Mouse (Mus musculus) MEL (cell line): Measurements from ENCODE around the gene Ubc. TPM values are rescaled to one million over a fixed set of nuclear protein-coding genes. Genes with fewer than 3 reads are reported as not detected.

ENCODE experiments used
- DNase-seq: peaks from one replicate; pipeline ENCODE4 v3.0.0; 2011; ENCODE audit warnings: low read depth, low spot score
- H3K27ac ChIP-seq: 2 replicates; pipeline ENCODE4 v1.5.1; 2012; ENCODE audit warnings: low read depth, mild to moderate bottlenecking, control low read depth, low read length, moderate library complexity; ENCODE audit not compliant: control insufficient read depth
- H3K27me3 ChIP-seq, 2 experiments: fragments of 150-350 bp in 1 of 2; sonication (generic) in 1 of 2; 2 replicates each; pipeline ENCODE4 v1.6.1; 2012; ENCODE audit warnings: low read length in 2 of 2, mild to moderate bottlenecking in 2 of 2, improper control_type of control experiment in 1 of 2, moderate library complexity in 1 of 2; ENCODE audit not compliant: insufficient read depth in 2 of 2, control insufficient read depth in 1 of 2
- H3K36me3 ChIP-seq, 2 experiments: 2 replicates each; pipeline ENCODE4 v1.6.1; 2012 to 2014; ENCODE audit warnings: low read length in 2 of 2, improper control_type of control experiment in 1 of 2, inconsistent platforms in 1 of 2, mild to moderate bottlenecking in 1 of 2; ENCODE audit not compliant: insufficient read depth in 2 of 2, control insufficient read depth in 1 of 2
- H3K4me1 ChIP-seq, 2 experiments: fragments of 150-350 bp in 1 of 2; sonication (generic) in 1 of 2; 2 replicates each; pipeline ENCODE4 v1.6.1; 2012; ENCODE audit warnings: low read length in 2 of 2, improper control_type of control experiment in 1 of 2, mild to moderate bottlenecking in 1 of 2; ENCODE audit not compliant: insufficient read depth in 2 of 2, control insufficient read depth in 1 of 2
- H3K4me3 ChIP-seq, 2 experiments: fragments of 150-350 bp in 1 of 2; sonication (generic) in 1 of 2; 2 replicates each; pipeline ENCODE4 v1.5.1; 2012; ENCODE audit warnings: low read depth in 2 of 2, low read length in 2 of 2, mild to moderate bottlenecking in 2 of 2, moderate library complexity in 2 of 2, control low read depth in 1 of 2, improper control_type of control experiment in 1 of 2; ENCODE audit not compliant: control insufficient read depth in 1 of 2, insufficient read depth in 1 of 2
- H3K79me2 ChIP-seq: 2 replicates; pipeline ENCODE4 v1.6.1; 2012; ENCODE audit warnings: mild to moderate bottlenecking, low read length, moderate library complexity; ENCODE audit not compliant: control insufficient read depth, poor library complexity, insufficient read depth
- H3K9ac ChIP-seq: 2 replicates; pipeline ENCODE4 v1.6.1; 2012; ENCODE audit warnings: low read depth, mild to moderate bottlenecking, control low read depth, low read length, moderate library complexity; ENCODE audit not compliant: control insufficient read depth, poor library complexity, severe bottlenecking
- H3K9me3 ChIP-seq: fragments of 150-350 bp; sonication (generic); replicated peaks from 2 replicates; pipeline ENCODE4 v1.6.1; 2012; ENCODE audit warnings: mild to moderate bottlenecking, low read length, improper control_type of control experiment, moderate library complexity; ENCODE audit not compliant: insufficient read depth
- BHLHE40 ChIP-seq: IDR thresholded peaks from 2 replicates; pipeline ENCODE4 v1.6.1; 2012; ENCODE audit warnings: low read depth, mild to moderate bottlenecking, inconsistent platforms, low read length, improper control_type of control experiment, borderline replicate concordance
- CHD1 ChIP-seq: IDR thresholded peaks from 2 replicates; pipeline ENCODE4 v1.6.1; 2012; ENCODE audit warnings: low read depth, mild to moderate bottlenecking, inconsistent platforms, low read length, improper control_type of control experiment
- CTCF ChIP-seq, 3 experiments: IDR thresholded peaks in 2 of 3; conservative IDR thresholded peaks in 1 of 3; 2 replicates each; pipeline ENCODE4 v1.5.1; 2011 to 2012; ENCODE audit warnings: low read length in 3 of 3, low read depth in 2 of 3, mild to moderate bottlenecking in 2 of 3, improper control_type of control experiment in 1 of 3, inconsistent platforms in 1 of 3, mixed read lengths in 1 of 3, moderate library complexity in 1 of 3; ENCODE audit not compliant: control insufficient read depth in 1 of 3, insufficient read depth in 1 of 3, poor library complexity in 1 of 3, severe bottlenecking in 1 of 3
- E2F4 ChIP-seq: IDR thresholded peaks from 2 replicates; pipeline ENCODE4 v1.6.1; 2011; ENCODE audit warnings: low read depth, low read length, improper control_type of control experiment, borderline replicate concordance
- ELF1 ChIP-seq: IDR thresholded peaks from 2 replicates; pipeline ENCODE4 v1.6.1; 2014; ENCODE audit warnings: low read depth, mild to moderate bottlenecking, inconsistent platforms, low read length, improper control_type of control experiment, moderate library complexity
- EP300 ChIP-seq, 2 experiments: IDR thresholded peaks; 2 replicates each; pipeline ENCODE4 v1.6.1; 2011; ENCODE audit warnings: improper control_type of control experiment in 2 of 2, low read length in 2 of 2, low read depth in 1 of 2, mild to moderate bottlenecking in 1 of 2
- ETS1 ChIP-seq: IDR thresholded peaks from 2 replicates; pipeline ENCODE4 v1.6.1; 2012; ENCODE audit warnings: low read depth, mild to moderate bottlenecking, inconsistent platforms, low read length, improper control_type of control experiment, moderate library complexity
- GABPA ChIP-seq: IDR thresholded peaks from 2 replicates; pipeline ENCODE4 v1.6.1; 2012; ENCODE audit warnings: low read depth, mild to moderate bottlenecking, inconsistent platforms, low read length, improper control_type of control experiment, moderate library complexity
- HCFC1 ChIP-seq: IDR thresholded peaks from 2 replicates; pipeline ENCODE4 v1.6.1; 2012; ENCODE audit warnings: low read depth, mild to moderate bottlenecking, inconsistent platforms, low read length, improper control_type of control experiment, moderate library complexity
- KAT2A ChIP-seq: conservative IDR thresholded peaks from 2 replicates; pipeline ENCODE4 v1.6.1; 2012; ENCODE audit warnings: low read depth, low read length, improper control_type of control experiment, inconsistent platforms
- MAX ChIP-seq: IDR thresholded peaks from 2 replicates; pipeline ENCODE4 v1.6.1; 2011; ENCODE audit warnings: low read length, improper control_type of control experiment
- MAZ ChIP-seq: IDR thresholded peaks from 2 replicates; pipeline ENCODE4 v1.6.1; 2012; ENCODE audit warnings: low read depth, mild to moderate bottlenecking, inconsistent platforms, low read length, improper control_type of control experiment
- MEF2A ChIP-seq: IDR thresholded peaks from 2 replicates; pipeline ENCODE4 v1.6.1; 2014; ENCODE audit warnings: low read depth, mild to moderate bottlenecking, inconsistent platforms, low read length, improper control_type of control experiment; ENCODE audit not compliant: poor library complexity, insufficient replicate concordance, severe bottlenecking; ENCODE audit errors: extremely low read depth
- MXI1 ChIP-seq: IDR thresholded peaks from 2 replicates; pipeline ENCODE4 v1.6.1; 2011; ENCODE audit warnings: mild to moderate bottlenecking, low read depth, low read length, improper control_type of control experiment
- MYC ChIP-seq: IDR thresholded peaks from 2 replicates; pipeline ENCODE4 v1.6.1; 2011; ENCODE audit warnings: low read depth, mild to moderate bottlenecking, low read length, improper control_type of control experiment, moderate library complexity
- NELFE ChIP-seq: IDR thresholded peaks from 2 replicates; pipeline ENCODE4 v1.6.1; 2011; ENCODE audit warnings: low read depth, low read length, improper control_type of control experiment
- NRF1 ChIP-seq: IDR thresholded peaks from 2 replicates; pipeline ENCODE4 v1.6.1; 2014; ENCODE audit warnings: low read depth, mild to moderate bottlenecking, inconsistent platforms, low read length, improper control_type of control experiment, moderate library complexity; ENCODE audit not compliant: poor library complexity, insufficient read depth, severe bottlenecking
- POLR2A ChIP-seq, 2 experiments: IDR thresholded peaks; 2 replicates each; pipeline ENCODE4 v1.6.1; 2011 to 2012; ENCODE audit warnings: low read length in 2 of 2, mild to moderate bottlenecking in 2 of 2, control low read depth in 1 of 2, improper control_type of control experiment in 1 of 2, low read depth in 1 of 2, moderate library complexity in 1 of 2; ENCODE audit not compliant: control insufficient read depth in 1 of 2, insufficient read depth in 1 of 2, poor library complexity in 1 of 2
- POLR2AphosphoS2 ChIP-seq: IDR thresholded peaks from 2 replicates; pipeline ENCODE4 v1.6.1; 2011; ENCODE audit warnings: low read length, improper control_type of control experiment
- RCOR1 ChIP-seq: IDR thresholded peaks from 2 replicates; pipeline ENCODE4 v1.6.1; 2012; ENCODE audit warnings: low read depth, mild to moderate bottlenecking, inconsistent platforms, low read length, improper control_type of control experiment
- SIN3A ChIP-seq: IDR thresholded peaks from 2 replicates; pipeline ENCODE4 v1.6.1; 2012; ENCODE audit warnings: low read length, improper control_type of control experiment, inconsistent platforms
- TBP ChIP-seq: IDR thresholded peaks from 2 replicates; pipeline ENCODE4 v1.8.0; 2011; ENCODE audit warnings: low read depth, low read length, improper control_type of control experiment
- TCF12 ChIP-seq: IDR thresholded peaks from 2 replicates; pipeline ENCODE4 v1.6.1; 2014; ENCODE audit warnings: low read depth, mild to moderate bottlenecking, inconsistent platforms, low read length, improper control_type of control experiment, moderate library complexity
- UBTF ChIP-seq: IDR thresholded peaks from 2 replicates; pipeline ENCODE4 v1.6.1; 2012; ENCODE audit warnings: low read depth, mild to moderate bottlenecking, inconsistent platforms, low read length, improper control_type of control experiment, moderate library complexity, borderline replicate concordance; ENCODE audit not compliant: insufficient read depth
- USF1 ChIP-seq: IDR thresholded peaks from 2 replicates; pipeline ENCODE4 v1.6.1; 2014; ENCODE audit warnings: low read depth, mild to moderate bottlenecking, inconsistent platforms, low read length, improper control_type of control experiment, moderate library complexity
- USF2 ChIP-seq, 2 experiments: IDR thresholded peaks; 2 replicates each; pipeline ENCODE4 v1.6.1; 2011 to 2012; ENCODE audit warnings: improper control_type of control experiment in 2 of 2, low read length in 2 of 2, borderline replicate concordance in 1 of 2, inconsistent platforms in 1 of 2, low read depth in 1 of 2, mild to moderate bottlenecking in 1 of 2; ENCODE audit not compliant: insufficient read depth in 1 of 2
- ZC3H11A ChIP-seq: IDR thresholded peaks from 2 replicates; pipeline ENCODE4 v1.6.1; 2012; ENCODE audit warnings: low read depth, mild to moderate bottlenecking, inconsistent platforms, low read length, improper control_type of control experiment
- ZKSCAN1 ChIP-seq: IDR thresholded peaks from 2 replicates; pipeline ENCODE4 v1.6.1; 2012; ENCODE audit warnings: low read depth, mild to moderate bottlenecking, inconsistent platforms, low read length, improper control_type of control experiment, moderate library complexity
- ZMIZ1 ChIP-seq: IDR thresholded peaks from 2 replicates; pipeline ENCODE4 v1.6.1; 2012; ENCODE audit warnings: low read depth, mild to moderate bottlenecking, inconsistent platforms, low read length, improper control_type of control experiment, moderate library complexity
- ZNF384 ChIP-seq: IDR thresholded peaks from 2 replicates; pipeline ENCODE4 v1.6.1; 2012; ENCODE audit warnings: low read depth, mild to moderate bottlenecking, inconsistent platforms, low read length, improper control_type of control experiment
- polyA plus RNA-seq, 2 experiments: library from polyadenylated mRNA; stranded (reverse) in 1 of 2; unstranded in 1 of 2; fragments of >175 nt in 1 of 2; fragments of >200 nt in 1 of 2; gene quantifications; 2 replicates each; pipeline versions ENCODE4 v1.2.1 to v1.2.4; 2012; ENCODE audit warnings: low replicate concordance in 2 of 2, low read depth in 1 of 2; ENCODE audit not compliant: insufficient read length in 2 of 2, insufficient read depth in 1 of 2, missing spikeins in 1 of 2
- total RNA-seq: library from RNA; depleted of rRNA; stranded (reverse); fragments of 300-350 nt; gene quantifications from 2 replicates; pipeline ENCODE4 v1.2.3, GENCODE M21; 2012

Gene Ubc
- total and polyA plus RNA-seq, 3 experiments = 113 to 1,075 (median 511) TPM

DNA sequence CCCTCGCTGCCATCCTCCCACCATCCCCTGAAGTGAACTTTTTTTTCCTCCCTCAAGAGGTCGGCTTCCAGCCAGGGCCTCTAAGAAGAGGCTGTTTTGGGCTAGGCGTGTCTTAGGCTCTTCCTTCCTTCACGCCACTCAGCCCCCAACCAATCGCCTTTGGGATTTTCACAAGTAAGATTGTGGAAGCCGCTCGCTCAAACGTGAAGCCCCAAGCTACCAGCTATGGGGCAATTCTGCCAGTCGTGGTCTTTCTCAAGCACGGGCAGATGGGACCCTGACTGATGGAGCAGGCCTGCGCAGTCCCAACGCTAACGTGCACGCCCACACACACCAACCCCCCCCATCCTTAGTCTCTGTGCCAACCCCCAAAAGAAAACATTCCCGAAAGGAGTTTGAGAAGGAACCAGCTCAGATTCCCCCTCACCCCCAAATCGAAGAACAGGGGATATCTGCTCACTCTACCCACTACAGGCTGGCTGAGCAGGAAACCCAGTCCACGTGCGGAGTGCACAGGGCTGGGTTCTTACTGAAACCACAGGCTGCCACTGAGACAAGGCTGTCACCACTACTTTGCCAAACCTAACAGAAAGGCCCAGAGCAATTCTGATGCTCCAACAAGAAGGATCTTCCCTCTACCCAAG lies 50.8 kb downstream of the Ubc start:
- peaks cover 3 to 9% of the 10 kb centered on the region in 2 experiments for H3K36me3 ChIP-seq
- no peaks in the 10 kb centered on the region for H3K27me3 ChIP-seq
- peaks cover 54% of the 10 kb centered on the region for H3K79me2 ChIP-seq
- H3K4me3 ChIP-seq = peak overlapping the region; percentile 68 to 85
- DNase-seq = peak; percentile 98
- H3K9me3 ChIP-seq = no peaks in the 10 kb centered on the region
- H3K9ac ChIP-seq = peak overlapping the region; percentile 74
- TF ChIP-seq POLR2A (IDR thresholded peaks at IDR 0.05; ENCODE audit: control insufficient read depth in 1 of 2, insufficient read depth in 1 of 2, low read depth in 1 of 2, low read length in 2 of 2, poor library complexity in 1 of 2) (peak in 1 of 2 experiments; percentile 70; a peak in 2 of 4 replicates), HCFC1 (peak; percentile 39; the same call in 1 of the 2 replicates), MAX (peak; percentile 72; the same call in 1 of the 2 replicates), MXI1 (peak; percentile 98), POLR2AphosphoS2 (peak; percentile 64), ZNF384 (peak; percentile 92), USF1 (peak; percentile 31; the same call in 1 of the 2 replicates), CHD1 (no peak), MYC (peak; percentile 75; the same call in 1 of the 2 replicates), NRF1 (peak; percentile 53; the same call in 1 of the 2 replicates), NELFE (peak; percentile 68), MAZ (0 out of 2 replicates have a peak, but pooled peaks have one; percentile 66), SIN3A (peak; percentile 81), ZC3H11A (no peak), BHLHE40 (0 out of 2 replicates have a peak, but pooled peaks have one; percentile 21), RCOR1 (no peak), KAT2A (peak; percentile 35; the same call in 1 of the 2 replicates), MEF2A (no peak), ETS1 (peak; percentile 28; the same call in 1 of the 2 replicates), TBP (peak; percentile 56), EP300 (IDR thresholded peaks at IDR 0.05; ENCODE audit: low read depth in 1 of 2, low read length in 2 of 2) (peak in 1 of 2 experiments; percentile 50; a peak in 2 of 4 replicates), ZMIZ1 (peak; percentile 61; the same call in 1 of the 2 replicates), UBTF (0 out of 2 replicates have a peak, but pooled peaks have one; percentile 12), GABPA (no peak), TCF12 (peak; percentile 48; the same call in 1 of the 2 replicates), USF2 (IDR thresholded peaks at IDR 0.05; ENCODE audit: borderline replicate concordance in 1 of 2, insufficient read depth in 1 of 2, low read depth in 1 of 2, low read length in 2 of 2) (0 out of 4 replicates have a peak, but pooled peaks of 1 of the 2 experiments have one; percentile 13), E2F4 (no peak), ELF1 (0 out of 2 replicates have a peak, but pooled peaks have one; percentile 46), CTCF (IDR thresholded peaks at IDR 0.05 in 2 of 3, conservative IDR thresholded peaks at IDR 0.05 in 1 of 3; ENCODE audit: control insufficient read depth in 1 of 3, insufficient read depth in 1 of 3, low read depth in 2 of 3, low read length in 3 of 3, poor library complexity in 1 of 3, severe bottlenecking in 1 of 3) (no peak), ZKSCAN1 (no peak)
- peaks cover 3 to 19% of the 10 kb centered on the region in 2 experiments for H3K4me1 ChIP-seq
- peak overlapping the region; percentile 38 for H3K27ac ChIP-seq
